Mouse (Mus musculus) liver, adult (tissue): ENCODE measurements around the gene Cd3g.

Experiments
- GATA4 ChIP-seq: IDR thresholded peaks from 2 replicates; pipeline ENCODE4 v1.6.1; 2014; ENCODE audit warnings: mild to moderate bottlenecking, low read length; ENCODE audit not compliant: insufficient replicate concordance

Gene Cd3g

GRCm38 (mm10) chr9:44965126-44965832 is 15.0 kb downstream of the Cd3g start, which contains the start of gene Ube4a:
TSS of gene Ube4a (minus strand) at chr9:44965600.
- TF ChIP-seq GATA4 = 0 out of 2 replicates have a peak, but pooled peaks have one; percentile 28

- no peak for TF ChIP-seq GATA4
Measured at GRCm38 (mm10) chr9:44954432-44954831, 25.8 kb downstream of the Cd3g start.

GRCm38 (mm10) chr9:44947836-44948235 is 32.4 kb downstream of the Cd3g start:
- TF ChIP-seq GATA4 = no peak

- TF ChIP-seq GATA4 = no peak
Measured at GRCm38 (mm10) chr9:44946185-44946695, 34.0 kb downstream of the Cd3g start.

GRCm38 (mm10) chr9:44942421-44942820 is 37.8 kb downstream of the Cd3g start:
- TF ChIP-seq GATA4 = no peak

- TF ChIP-seq GATA4 = no peak
Measured at GRCm38 (mm10) chr9:44941756-44942155, 38.5 kb downstream of the Cd3g start.

GRCm38 (mm10) chr9:44921543-44921942 is 58.7 kb downstream of the Cd3g start:
- TF ChIP-seq GATA4 = no peak

- TF ChIP-seq GATA4 = peak; percentile 31; the same call in 1 of the 2 replicates
Measured at GRCm38 (mm10) chr9:44921123-44921468, 59.1 kb downstream of the Cd3g start.

- no peak for TF ChIP-seq GATA4
Measured at GRCm38 (mm10) chr9:44920374-44921122, 59.7 kb downstream of the Cd3g start, which contains the start of gene Atp5l. TSS of gene Atp5l (minus strand) at chr9:44920742.

GRCm38 (mm10) chr9:44919606-44920005 is 60.6 kb downstream of the Cd3g start:
- TF ChIP-seq GATA4 = no peak
